Mouse (Mus musculus) limb, embryonic 14.5 days (tissue): Measurements from ENCODE around the gene Gaa. TPM values are rescaled to one million over a fixed set of nuclear protein-coding genes. Genes with fewer than 3 reads are reported as not detected.
A peak's percentile ranks its signal among the peaks of the same experiment; 100 is the strongest.

Experiments
- ATAC-seq: fragments of 200-750 bp; cut with Nextera tagmentation; 2 replicates; pipeline ENCODE4 v1.8.0; 2017; ENCODE audit warnings: low read depth, moderate number of reproducible peaks, moderate TSS enrichment; ENCODE audit not compliant: low FRiP score
- DNase-seq: peaks from one replicate; pipeline ENCODE4 v3.0.0-alpha.2; 2015; ENCODE audit warnings: low spot score
- H3K27ac ChIP-seq: fragments of 300-500 bp; sonication (generic); replicated peaks from 2 replicates; pipeline ENCODE4 v1.5.1; 2014; ENCODE audit warnings: low read depth, mild to moderate bottlenecking, low read length, moderate library complexity, mixed read lengths
- H3K27me3 ChIP-seq: fragments of 300-500 bp; sonication (generic); 2 replicates; pipeline ENCODE4 v1.6.1; 2014; ENCODE audit warnings: low read length, mixed read lengths; ENCODE audit not compliant: control insufficient read depth, insufficient read depth
- H3K36me3 ChIP-seq: fragments of 300-500 bp; sonication (generic); 2 replicates; pipeline ENCODE4 v1.6.1; 2014; ENCODE audit warnings: mild to moderate bottlenecking, low read length, moderate library complexity, mixed read lengths; ENCODE audit not compliant: control insufficient read depth, insufficient read depth
- H3K4me1 ChIP-seq: fragments of 300-500 bp; sonication (generic); 2 replicates; pipeline ENCODE4 v1.6.1; 2014; ENCODE audit warnings: antibody characterized with exemption, low read length, mixed read lengths; ENCODE audit not compliant: control insufficient read depth, insufficient read depth
- H3K4me2 ChIP-seq: fragments of 300-500 bp; sonication (generic); replicated peaks from 2 replicates; pipeline ENCODE4 v1.6.1; 2014; ENCODE audit warnings: low read depth, mild to moderate bottlenecking, low read length, moderate library complexity; ENCODE audit not compliant: severe bottlenecking
- H3K4me3 ChIP-seq: fragments of 300-500 bp; sonication (generic); replicated peaks from 2 replicates; pipeline ENCODE4 v1.5.1; 2014; ENCODE audit warnings: low read length
- H3K9ac ChIP-seq: fragments of 300-500 bp; sonication (generic); 2 replicates; pipeline ENCODE4 v1.6.1; 2014; ENCODE audit warnings: mild to moderate bottlenecking, low read depth, low read length, moderate library complexity; ENCODE audit not compliant: severe bottlenecking
- H3K9me3 ChIP-seq: fragments of 300-500 bp; sonication (generic); 2 replicates; pipeline ENCODE4 v1.6.1; 2016; ENCODE audit warnings: low read length; ENCODE audit not compliant: control insufficient read depth
- POLR2A ChIP-seq: fragments of 200-500 bp; IDR thresholded peaks from 2 replicates; pipeline ENCODE4 v1.8.0; 2012; ENCODE audit warnings: inconsistent platforms, mild to moderate bottlenecking, moderate library complexity, borderline replicate concordance; ENCODE audit not compliant: insufficient read depth, insufficient read length; ENCODE audit errors: extremely low read depth
- WGBS: fragments of 180-500 bp; shearing (Covaris S2); extraction: QIAGEN DNeasy Blood & Tissue Kit; methylation state at CpG from one replicate; pipeline ENCODE4 v1.1.7; 2014; 5-methylcytosine and 5-hydroxymethylcytosine counted together
- polyA plus RNA-seq, 2 experiments: library from polyadenylated mRNA; depleted of rRNA in 1 of 2; stranded (reverse) in 1 of 2; unstranded in 1 of 2; fragments of >200 nt; fragmentation: Nextera tagmentation in 1 of 2; extraction: Ambion mirVana in 1 of 2; gene quantifications; 2 replicates each; pipeline versions ENCODE4 v1.2.1 to v1.2.3; 2012 to 2014

Gene Gaa
- polyA plus RNA-seq, 2 experiments = 74.5 to 136 TPM

DNA sequence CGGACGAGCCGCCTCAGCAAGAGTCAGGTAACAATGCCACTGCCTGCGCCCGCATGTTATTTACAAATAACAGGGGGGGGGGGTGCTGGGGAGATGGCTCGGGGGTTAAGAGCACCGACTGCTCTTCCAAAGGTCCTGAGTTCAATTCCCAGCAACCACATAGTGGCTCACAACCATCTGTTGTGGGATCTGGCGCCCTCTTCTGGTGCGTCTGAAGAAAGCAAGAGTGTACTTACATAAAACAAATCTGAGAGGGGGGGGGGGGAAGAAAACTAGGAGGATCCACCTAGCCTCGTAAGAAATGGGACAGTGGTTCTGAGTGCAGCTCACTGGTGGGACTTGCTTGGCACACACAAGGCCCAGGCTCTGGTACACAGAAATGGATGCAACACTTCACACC lies 32.9 kb upstream of the Gaa start:
- H3K9ac ChIP-seq = no peak overlapping the region
- no peaks in the 10 kb centered on the region for H3K4me1 ChIP-seq
- no peak for TF ChIP-seq POLR2A
- no peak overlapping the region for H3K4me2 ChIP-seq
- H3K27ac ChIP-seq = no peak overlapping the region
- H3K27me3 ChIP-seq = no peaks in the 10 kb centered on the region
- H3K36me3 ChIP-seq = no peaks in the 10 kb centered on the region
- ATAC-seq (no peak), DNase-seq (no peak)
- WGBS = 94% methylated on average over 10 of the region's 10 CpGs
- H3K9me3 ChIP-seq = 0 out of 2 replicates have a peak, but pooled peaks cover 5% of the 10 kb centered on the region
- H3K4me3 ChIP-seq = no peak overlapping the region

DNA sequence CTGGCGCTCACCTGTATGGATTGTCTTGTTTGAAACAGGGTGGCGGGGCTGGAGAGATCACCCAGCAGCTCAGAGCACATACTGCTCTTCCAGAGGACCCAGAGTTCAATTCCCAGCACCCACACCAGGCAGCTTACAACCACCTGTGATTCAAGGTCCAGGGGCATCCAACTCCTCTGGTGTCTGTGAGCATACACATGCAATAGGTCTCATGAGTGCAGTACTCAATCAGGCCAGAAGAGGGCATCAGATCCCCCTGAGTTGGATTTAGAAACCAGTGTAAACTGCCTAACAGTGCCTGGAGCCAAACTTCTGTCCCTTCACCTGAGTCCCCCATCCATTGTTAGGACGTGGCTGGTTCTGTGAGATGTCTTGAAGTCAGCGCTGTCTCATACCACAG lies 32.1 kb upstream of the Gaa start:
- DNase-seq (no peak), ATAC-seq (no peak)
- Histone ChIP-seq H3K9me3 (0 out of 2 replicates have a peak, but pooled peaks cover 5% of the 10 kb centered on the region), H3K4me2 (no peak overlapping the region), H3K4me1 (no peaks in the 10 kb centered on the region), H3K9ac (no peak overlapping the region), H3K4me3 (no peak overlapping the region), H3K36me3 (no peaks in the 10 kb centered on the region), H3K27ac (no peak overlapping the region), H3K27me3 (no peaks in the 10 kb centered on the region)
- TF ChIP-seq POLR2A = no peak
- 75% methylated on average over 4 of the region's 4 CpGs for WGBS

DNA sequence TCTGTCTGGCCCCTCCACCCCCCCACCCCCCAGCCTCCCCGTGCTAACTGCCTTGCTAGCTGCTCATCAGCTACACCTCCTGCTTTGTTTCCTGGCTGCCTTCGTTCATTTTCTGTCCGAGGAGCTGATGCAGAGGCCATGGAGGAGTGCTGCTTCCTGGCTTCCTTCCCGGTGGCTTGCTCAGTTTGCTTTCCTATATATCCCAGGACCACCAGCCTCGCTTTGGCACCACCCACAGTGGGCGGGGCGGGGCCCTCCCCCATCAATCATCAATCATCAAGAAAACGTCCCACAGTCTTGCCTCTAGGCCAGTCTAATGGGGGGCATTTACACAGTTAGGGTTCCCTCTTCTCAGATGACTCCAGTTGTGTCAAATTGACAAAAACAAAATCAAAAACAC lies 31.3 kb upstream of the Gaa start:
- H3K9me3 ChIP-seq = 0 out of 2 replicates have a peak, but pooled peaks cover 5% of the 10 kb centered on the region
- H3K27me3 ChIP-seq = no peaks in the 10 kb centered on the region
- no peak overlapping the region for H3K27ac ChIP-seq
- H3K4me1 ChIP-seq = no peaks in the 10 kb centered on the region
- no peak for DNase-seq
- H3K9ac ChIP-seq = no peak overlapping the region
- TF ChIP-seq POLR2A = no peak
- no peak overlapping the region for H3K4me2 ChIP-seq
- no peaks in the 10 kb centered on the region for H3K36me3 ChIP-seq
- 26% methylated on average over 8 of the region's 8 CpGs for WGBS
- H3K4me3 ChIP-seq = no peak overlapping the region
- no peak for ATAC-seq

DNA sequence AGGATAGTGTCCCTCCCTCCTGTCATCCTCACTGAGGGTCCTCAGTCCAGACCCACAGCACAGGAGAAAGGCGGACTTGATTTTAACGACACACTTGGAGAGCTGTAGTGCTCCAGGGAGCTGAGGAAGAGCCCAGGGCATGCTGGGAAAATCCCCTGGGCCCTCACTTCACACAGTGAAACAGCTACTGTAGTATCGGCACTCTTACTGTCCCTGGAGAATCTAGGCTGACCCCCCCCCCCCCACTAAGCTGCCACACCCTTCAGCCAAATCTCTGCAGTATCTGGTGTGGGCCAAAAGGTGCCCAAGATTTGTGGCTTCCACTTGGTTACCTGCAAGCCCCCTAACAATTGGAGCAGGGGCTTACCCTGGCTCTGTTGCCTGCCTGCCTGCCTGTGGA lies 30.7 kb upstream of the Gaa start:
- H3K4me2 ChIP-seq = no peak overlapping the region
- no peaks in the 10 kb centered on the region for H3K36me3 ChIP-seq
- ATAC-seq = no peak
- TF ChIP-seq POLR2A = no peak
- DNase-seq = no peak
- H3K4me3 ChIP-seq = no peak overlapping the region
- no peak overlapping the region for H3K27ac ChIP-seq
- 29% methylated on average over 2 of the region's 3 CpGs for WGBS
- no peaks in the 10 kb centered on the region for H3K4me1 ChIP-seq
- H3K27me3 ChIP-seq = no peaks in the 10 kb centered on the region
- no peak overlapping the region for H3K9ac ChIP-seq
- 0 out of 2 replicates have a peak, but pooled peaks cover 5% of the 10 kb centered on the region for H3K9me3 ChIP-seq

DNA sequence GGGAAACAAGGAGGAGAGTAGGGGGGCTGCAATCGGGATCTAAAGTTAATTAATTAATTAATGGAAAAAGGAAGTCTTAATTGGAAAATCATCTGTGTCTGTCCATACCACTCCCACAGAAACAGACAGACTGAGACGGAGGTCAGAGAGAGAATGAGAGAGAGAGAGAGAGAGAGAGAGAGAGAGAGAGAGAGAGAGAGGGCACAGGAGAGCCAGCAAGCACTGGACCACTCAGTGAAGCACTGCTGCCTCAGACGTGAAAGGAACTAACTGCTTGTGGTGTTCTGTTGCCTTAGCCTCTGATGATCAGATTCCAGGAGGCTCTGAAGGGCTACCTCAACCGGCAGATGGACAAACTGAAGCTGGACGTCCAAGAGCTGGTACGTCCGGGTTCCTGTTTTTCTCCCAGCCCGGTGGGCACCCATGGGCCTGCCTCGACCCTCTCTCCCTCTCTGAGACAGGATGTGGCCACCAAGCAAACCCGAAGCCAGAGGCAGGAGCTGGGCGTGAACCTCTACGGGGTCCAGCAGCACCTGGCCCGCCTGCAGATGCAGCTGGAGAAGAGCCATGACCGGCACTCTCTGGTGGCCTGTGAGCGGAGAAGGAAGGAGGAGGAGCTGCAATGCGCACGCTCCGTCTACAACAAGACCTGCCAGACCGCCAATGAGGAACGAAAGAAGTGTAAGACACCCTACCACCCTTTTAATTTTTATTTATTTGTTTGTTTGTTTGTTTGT lies 30.0 kb upstream of the Gaa start:
- Histone ChIP-seq H3K27me3 (no peaks in the 10 kb centered on the region), H3K4me3 (peak overlapping the region; percentile 7), H3K27ac (no peak overlapping the region), H3K36me3 (no peaks in the 10 kb centered on the region), H3K4me2 (peak overlapping the region; percentile 40), H3K4me1 (no peaks in the 10 kb centered on the region), H3K9me3 (0 out of 2 replicates have a peak, but pooled peaks cover 5% of the 10 kb centered on the region), H3K9ac (no peak overlapping the region)
- 22% methylated on average over 20 of the region's 20 CpGs for WGBS
- DNase-seq (no peak), ATAC-seq (peak; percentile 83)
- no peak for TF ChIP-seq POLR2A
